Mouse (Mus musculus): ENCODE results near the gene Uvrag.
A peak's percentile ranks its signal among the peaks of the same experiment; 100 is the strongest.
"Not testable (repeated sequence)": the region's sequence is repeated elsewhere in the genome, so short reads cannot be mapped to it uniquely, and the experiment has no call there.

The Uvrag gene

GRCm38 (mm10) chr7:98981423-98981822 lies 159.5 kb downstream of the Uvrag start:
- DNase-seq (ENCODE audit: low read depth, low spot score): no peak

DNA sequence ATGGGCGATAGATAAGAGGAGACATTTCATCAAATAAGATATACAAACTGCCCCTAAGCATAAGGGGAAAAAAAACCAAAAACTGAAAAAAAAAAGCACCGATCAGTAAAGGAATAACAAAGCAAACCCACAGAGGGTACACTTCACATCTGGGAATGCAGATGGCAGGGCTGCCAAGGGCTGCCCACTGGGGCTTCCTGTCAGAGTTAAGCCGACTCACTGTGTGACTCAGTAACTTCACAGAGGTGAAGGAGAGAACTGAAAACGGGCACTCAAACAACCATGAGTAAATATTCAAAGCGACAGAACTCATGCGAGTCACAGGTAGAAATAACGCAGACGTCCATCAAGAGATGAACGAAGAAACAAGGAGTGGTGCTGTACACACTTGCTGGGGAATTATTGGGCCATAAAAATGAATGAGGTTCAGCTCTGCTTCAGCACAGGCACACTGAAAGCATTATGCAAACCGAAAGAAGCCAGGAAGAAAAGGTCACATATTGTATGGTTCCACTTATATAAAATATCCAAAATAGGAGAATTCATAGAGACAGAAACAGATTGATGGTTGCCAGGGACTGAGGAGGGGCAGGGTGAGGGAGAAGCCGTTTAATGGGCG lies 164.0 kb downstream of the Uvrag start:
- DNase-seq (ENCODE audit: low read depth, low spot score): peak; percentile 65

- DNase-seq (ENCODE audit: low read depth, low spot score): no peak
Observed at GRCm38 (mm10) chr7:98974590-98974989, 166.4 kb downstream of the Uvrag start.

- peak; percentile 37 for DNase-seq (ENCODE audit: low read depth, low spot score)
Observed at GRCm38 (mm10) chr7:98970721-98971120, 170.2 kb downstream of the Uvrag start.

- peak; percentile 50 for DNase-seq (ENCODE audit: low read depth, low spot score)
Observed at GRCm38 (mm10) chr7:98968741-98969395, 172.1 kb downstream of the Uvrag start.

- peak; percentile 57 for DNase-seq (ENCODE audit: low read depth, low spot score)
Observed at GRCm38 (mm10) chr7:98968082-98968674, 172.8 kb downstream of the Uvrag start.

GRCm38 (mm10) chr7:98967672-98968071 lies 173.3 kb downstream of the Uvrag start:
- no peak for DNase-seq (ENCODE audit: low read depth, low spot score)

DNA sequence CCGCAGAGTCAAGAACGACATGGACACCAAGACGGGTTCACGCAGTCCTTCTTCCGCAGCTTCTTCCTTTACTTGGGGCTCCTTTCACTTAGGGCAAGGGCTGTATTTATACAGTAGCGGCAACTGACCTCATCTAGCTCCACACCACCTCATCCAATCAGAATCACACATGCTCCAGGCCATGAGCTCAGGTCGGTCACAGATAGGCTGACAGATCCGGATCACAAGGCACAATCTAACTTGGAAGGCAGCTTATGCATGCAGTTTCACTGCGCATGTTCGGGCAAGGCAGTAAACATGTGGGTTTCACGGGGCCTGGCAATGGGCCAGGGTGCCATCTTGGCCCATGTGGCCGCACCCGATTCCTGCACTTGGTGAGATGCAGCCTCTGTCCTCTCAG lies 177.4 kb downstream of the Uvrag start:
- not testable (repeated sequence) for DNase-seq (ENCODE audit: low read depth, low spot score)

DNA sequence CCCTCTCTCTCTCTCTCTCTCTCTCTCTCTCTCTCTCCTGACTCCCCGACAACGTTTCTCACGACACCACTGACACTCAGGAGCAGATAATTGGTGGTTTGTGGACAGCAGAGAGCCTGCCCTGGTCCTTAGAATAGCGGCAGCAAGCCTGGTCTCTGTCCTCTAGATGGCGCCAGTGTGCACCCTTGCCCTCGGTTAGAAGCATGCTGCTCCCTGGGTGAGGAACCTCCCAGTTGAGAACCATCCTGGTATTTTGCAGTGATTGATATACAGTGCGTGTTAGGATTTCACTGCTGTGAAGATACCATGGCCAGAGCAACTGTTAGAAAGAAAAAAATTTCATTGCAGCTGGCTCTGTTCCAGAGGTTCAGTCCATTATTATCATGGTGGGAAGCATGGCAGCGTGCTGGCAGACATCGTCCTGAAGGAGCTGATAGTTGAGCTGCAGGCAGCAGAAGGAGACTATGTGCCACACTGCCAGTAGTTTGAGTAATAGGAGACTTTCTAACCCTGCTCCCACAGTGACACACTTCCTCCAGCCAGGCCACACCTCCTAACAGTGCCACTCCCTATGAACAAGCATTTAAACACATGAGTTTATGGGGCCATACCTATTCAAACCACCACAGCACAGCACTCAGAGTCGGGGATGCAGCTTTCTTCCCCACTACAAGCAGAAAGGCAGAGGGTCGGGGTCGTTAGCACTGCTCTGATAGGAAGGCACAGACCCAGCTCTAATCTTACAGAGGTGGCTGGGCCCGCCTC lies 178.2 kb downstream of the Uvrag start:
- peak; percentile 56 for DNase-seq (ENCODE audit: low read depth, low spot score)

GRCm38 (mm10) chr7:98962074-98962473 lies 178.9 kb downstream of the Uvrag start:
- peak; percentile 22 for DNase-seq (ENCODE audit: low read depth, low spot score)

- DNase-seq (ENCODE audit: low read depth, low spot score): no peak
Observed at GRCm38 (mm10) chr7:98960274-98960673, 180.7 kb downstream of the Uvrag start.

- no peak for DNase-seq (ENCODE audit: low read depth, low spot score)
Observed at GRCm38 (mm10) chr7:98959246-98959645, 181.7 kb downstream of the Uvrag start.

DNA sequence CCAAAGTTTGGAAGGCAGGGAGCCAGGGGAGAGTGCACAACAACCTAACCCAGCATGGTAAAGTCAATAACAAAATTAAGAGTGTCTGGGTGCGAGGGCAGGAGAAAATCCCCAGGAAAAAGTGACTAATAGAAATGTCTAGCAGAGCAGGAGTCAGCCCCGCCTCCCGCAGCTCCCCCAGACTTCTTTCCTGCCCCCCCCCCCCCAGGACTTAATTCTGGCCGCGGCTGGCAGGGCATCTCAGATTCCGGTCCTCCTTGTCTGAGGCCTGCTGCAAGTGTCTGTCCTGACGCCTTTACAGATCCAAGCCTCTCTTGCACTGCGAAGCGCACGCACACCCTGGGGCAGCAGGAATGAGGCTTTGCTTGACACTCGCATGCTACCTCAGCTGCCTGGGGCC lies 182.8 kb downstream of the Uvrag start:
- DNase-seq (ENCODE audit: low read depth, low spot score): no peak

- no peak for DNase-seq (ENCODE audit: low read depth, low spot score)
Observed at GRCm38 (mm10) chr7:98957111-98957741, 183.7 kb downstream of the Uvrag start.

DNA sequence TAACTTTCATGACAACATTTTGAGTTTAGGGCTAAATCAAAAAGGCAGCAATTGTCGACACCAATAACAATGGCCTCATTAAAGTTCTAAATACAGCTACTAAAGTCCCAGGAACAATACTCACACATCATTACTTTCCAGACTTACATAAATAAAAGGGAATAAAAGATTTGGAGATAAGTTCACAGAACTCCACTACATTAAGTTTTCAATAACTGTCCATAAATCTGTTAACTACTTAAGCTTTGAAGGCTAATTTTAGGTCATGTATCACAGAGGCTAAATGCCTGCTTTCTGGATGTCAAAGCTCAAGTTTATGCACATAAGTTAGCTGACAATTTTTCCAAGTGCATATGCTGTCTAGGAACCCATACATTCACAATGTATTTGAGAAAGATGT lies 184.3 kb downstream of the Uvrag start:
- no peak for DNase-seq (ENCODE audit: low read depth, low spot score)

DNA sequence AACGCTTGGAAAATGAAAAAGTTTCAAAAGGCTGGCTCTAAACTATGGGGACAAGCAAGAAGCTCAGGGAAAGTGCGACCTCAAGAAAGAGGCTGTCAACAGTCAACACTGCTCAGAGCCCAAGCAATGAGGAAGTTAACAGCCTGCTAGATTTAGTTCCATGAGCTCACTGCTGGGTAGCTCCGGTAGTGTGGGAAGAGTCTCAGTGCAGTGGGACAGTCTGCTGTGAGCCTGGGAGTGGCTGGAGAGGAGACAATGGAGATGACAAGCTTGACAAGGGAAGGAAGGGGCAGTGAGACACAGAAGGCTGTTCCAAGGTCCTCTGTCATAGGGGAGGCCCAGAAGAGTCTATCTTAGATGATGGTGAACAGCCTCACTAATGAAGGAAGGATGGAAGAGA lies 187.3 kb downstream of the Uvrag start:
- no peak for DNase-seq (ENCODE audit: low read depth, low spot score)

DNA sequence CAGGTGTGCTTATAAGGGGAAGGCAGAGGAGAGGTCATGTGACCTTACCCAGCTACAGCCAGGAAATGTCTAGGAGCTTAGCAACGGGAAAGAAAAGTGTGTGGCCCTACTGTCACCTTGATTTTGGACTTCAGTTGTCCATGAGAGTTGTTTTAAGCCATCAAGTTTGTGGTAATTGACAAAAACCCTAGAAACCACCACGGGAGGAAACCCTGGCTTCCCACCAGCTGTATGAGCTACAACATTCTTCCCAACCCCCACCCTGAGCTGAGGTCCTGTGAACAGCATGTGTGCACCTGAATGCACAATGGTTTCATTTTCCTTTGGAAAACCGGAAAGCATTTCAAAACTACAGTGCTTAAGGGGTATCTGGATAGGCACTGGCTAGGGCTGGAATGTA lies 196.0 kb downstream of the Uvrag start:
- no peak for DNase-seq (ENCODE audit: low read depth, low spot score)

GRCm38 (mm10) chr7:98943687-98944086 lies 197.3 kb downstream of the Uvrag start:
- no peak for DNase-seq (ENCODE audit: low read depth, low spot score)

GRCm38 (mm10) chr7:98942746-98943145 lies 198.2 kb downstream of the Uvrag start:
- DNase-seq (ENCODE audit: low read depth, low spot score): no peak

GRCm38 (mm10) chr7:98939194-98939593 lies 201.7 kb downstream of the Uvrag start:
- DNase-seq (ENCODE audit: low read depth, low spot score): no peak

DNA sequence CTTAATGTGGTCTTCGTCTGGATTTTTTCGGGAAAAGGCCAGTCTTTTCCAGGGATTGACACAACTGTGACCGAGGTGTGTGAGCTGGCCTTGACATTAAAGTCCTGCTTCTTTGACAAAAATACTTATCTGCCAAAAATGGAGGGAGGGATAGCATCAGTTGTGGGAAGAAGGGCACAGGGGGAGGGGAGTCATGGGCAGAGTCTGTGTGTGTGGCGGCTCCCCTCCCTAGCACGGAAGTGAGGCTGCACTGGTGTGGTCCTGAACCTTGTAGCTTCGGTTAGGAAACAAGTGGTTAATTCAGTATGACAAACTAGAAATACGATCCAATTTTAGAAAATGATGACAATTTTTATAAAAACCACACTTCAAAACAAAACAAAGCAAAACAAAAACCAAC lies 202.3 kb downstream of the Uvrag start:
- DNase-seq (ENCODE audit: low read depth, low spot score): no peak
